Mouse (Mus musculus) liver, adult 2 months (tissue): Measurements from ENCODE around the gene 2310030G06Rik.

Source experiments
- CTCF ChIP-seq: fragments of 200-500 bp; IDR thresholded peaks from 2 replicates; pipeline ENCODE4 v1.5.1; 2011; ENCODE audit warnings: low read depth, low read length, control low read depth
- POLR2A ChIP-seq: fragments of 200-500 bp; IDR thresholded peaks from 2 replicates; pipeline ENCODE4 v1.6.1; 2011; ENCODE audit warnings: low read length, control low read depth; ENCODE audit not compliant: insufficient read depth; ENCODE audit errors: extremely low read depth

- no peak for TF ChIP-seq POLR2A
- TF ChIP-seq CTCF = no peak
These were observed 20.3 kb downstream of the 2310030G06Rik start for GRCm38 (mm10) chr9:50725921-50726590.
